Mouse (Mus musculus) hindbrain, embryonic 16.5 days (tissue): ENCODE results near the gene Xylb. TPM values are rescaled to one million over a fixed set of nuclear protein-coding genes. Genes with fewer than 3 reads are reported as not detected.

ENCODE experiments used
- ATAC-seq: fragments of 200-750 bp; cut with Nextera tagmentation; 2 replicates; pipeline ENCODE4 v1.8.0; 2017; ENCODE audit warnings: moderate TSS enrichment, moderate library complexity
- H3K27ac ChIP-seq: fragments of 300-500 bp; sonication (generic); 2 replicates; pipeline ENCODE4 v1.5.1; 2014; ENCODE audit warnings: low read depth, mild to moderate bottlenecking, control low read depth, low read length, moderate library complexity
- H3K27me3 ChIP-seq: fragments of 300-500 bp; sonication (generic); replicated peaks from 2 replicates; pipeline ENCODE4 v1.6.1; 2014; ENCODE audit warnings: low read length; ENCODE audit not compliant: control insufficient read depth, insufficient read depth
- H3K36me3 ChIP-seq: fragments of 300-500 bp; sonication (generic); 2 replicates; pipeline ENCODE4 v1.6.1; 2014; ENCODE audit warnings: mild to moderate bottlenecking, low read length, moderate library complexity, mixed read lengths; ENCODE audit not compliant: control insufficient read depth, insufficient read depth
- H3K4me1 ChIP-seq: fragments of 300-500 bp; sonication (generic); 2 replicates; pipeline ENCODE4 v1.6.1; 2014; ENCODE audit warnings: low read depth, low read length; ENCODE audit not compliant: control insufficient read depth, insufficient read depth
- H3K4me2 ChIP-seq: fragments of 300-500 bp; sonication (generic); 2 replicates; pipeline ENCODE4 v1.6.1; 2014; ENCODE audit warnings: mild to moderate bottlenecking, low read length, control low read depth, moderate library complexity
- H3K4me3 ChIP-seq: fragments of 300-500 bp; sonication (generic); 2 replicates; pipeline ENCODE4 v1.5.1; 2014; ENCODE audit warnings: mild to moderate bottlenecking, low read length, control low read depth, moderate library complexity
- H3K9ac ChIP-seq: fragments of 300-500 bp; sonication (generic); 2 replicates; pipeline ENCODE4 v1.6.1; 2014; ENCODE audit warnings: low read depth, mild to moderate bottlenecking, control low read depth, low read length, moderate library complexity
- H3K9me3 ChIP-seq: fragments of 300-500 bp; sonication (generic); 2 replicates; pipeline ENCODE4 v1.6.1; 2014; ENCODE audit warnings: mild to moderate bottlenecking, low read length, moderate library complexity; ENCODE audit not compliant: control insufficient read depth
- WGBS: fragments of 180-500 bp; shearing (Covaris S2); extraction: QIAGEN DNeasy Blood & Tissue Kit; methylation state at CpG from one replicate; pipeline ENCODE4 v1.1.7; 2014; 5-methylcytosine and 5-hydroxymethylcytosine counted together
- polyA plus RNA-seq: library from polyadenylated mRNA; unstranded; fragments of >200 nt; fragmentation: Nextera tagmentation; extraction: Ambion mirVana; gene quantifications from 2 replicates; pipeline ENCODE4 v1.2.1, GENCODE M21; 2015

Xylb gene
- polyA plus RNA-seq, 1 experiment from 2014 or later, result 3.0 TPM

GRCm38 (mm10) chr9:119402253-119403235 lies 45.4 kb downstream of the Xylb start:
- Histone ChIP-seq H3K4me1 (peaks cover 29% of the 10 kb centered on the region), H3K27me3 (no peaks in the 10 kb centered on the region), H3K9ac (peak overlapping the region; percentile 99), H3K9me3 (no peaks in the 10 kb centered on the region), H3K4me2 (peak overlapping the region; percentile 93), H3K4me3 (peak overlapping the region; percentile 94), H3K36me3 (no peaks in the 10 kb centered on the region), H3K27ac (peak overlapping the region; percentile 98)
- peak; percentile 70 for ATAC-seq
- under 1% methylated on average over 92 of the region's 127 CpGs for WGBS

GRCm38 (mm10) chr9:119403236-119403641 lies 46.1 kb downstream of the Xylb start:
- no peaks in the 10 kb centered on the region for H3K9me3 ChIP-seq
- H3K9ac ChIP-seq, result peak overlapping the region; percentile 99
- H3K27ac ChIP-seq, result peak overlapping the region; percentile 98
- under 1% methylated on average over 26 of the region's 26 CpGs for WGBS
- no peaks in the 10 kb centered on the region for H3K27me3 ChIP-seq
- H3K4me3 ChIP-seq, result peak overlapping the region; percentile 94
- ATAC-seq, result peak; percentile 24; the same call in 1 of the 2 replicates
- H3K4me2 ChIP-seq, result peak overlapping the region; percentile 93
- peaks cover 29% of the 10 kb centered on the region for H3K4me1 ChIP-seq
- H3K36me3 ChIP-seq, result no peaks in the 10 kb centered on the region

GRCm38 (mm10) chr9:119404090-119404489 lies 46.9 kb downstream of the Xylb start:
- peak overlapping the region; percentile 94 for H3K4me3 ChIP-seq
- H3K27me3 ChIP-seq, result no peaks in the 10 kb centered on the region
- H3K36me3 ChIP-seq, result no peaks in the 10 kb centered on the region
- WGBS, result 62% methylated on average over 5 of the region's 5 CpGs
- peak overlapping the region; percentile 99; the same call in 1 of the 2 replicates for H3K9ac ChIP-seq
- ATAC-seq, result no peak
- no peaks in the 10 kb centered on the region for H3K9me3 ChIP-seq
- no peak overlapping the region for H3K27ac ChIP-seq
- peaks cover 29% of the 10 kb centered on the region for H3K4me1 ChIP-seq
- H3K4me2 ChIP-seq, result peak overlapping the region; percentile 93

GRCm38 (mm10) chr9:119407884-119408283 lies 50.7 kb downstream of the Xylb start:
- H3K9ac ChIP-seq, result no peak overlapping the region
- no peak overlapping the region for H3K4me2 ChIP-seq
- H3K4me1 ChIP-seq, result peaks cover 23% of the 10 kb centered on the region
- no peaks in the 10 kb centered on the region for H3K36me3 ChIP-seq
- H3K9me3 ChIP-seq, result 0 out of 2 replicates have a peak, but pooled peaks cover 2% of the 10 kb centered on the region
- WGBS, result 80% methylated on average over 15 of the region's 15 CpGs
- ATAC-seq, result no peak
- no peaks in the 10 kb centered on the region for H3K27me3 ChIP-seq
- H3K4me3 ChIP-seq, result no peak overlapping the region
- no peak overlapping the region for H3K27ac ChIP-seq

GRCm38 (mm10) chr9:119408898-119409664 lies 51.9 kb downstream of the Xylb start:
- Histone ChIP-seq H3K4me2 (no peak overlapping the region), H3K9ac (no peak overlapping the region), H3K36me3 (no peaks in the 10 kb centered on the region), H3K4me1 (peaks cover 16% of the 10 kb centered on the region), H3K9me3 (0 out of 2 replicates have a peak, but pooled peaks cover 2% of the 10 kb centered on the region), H3K4me3 (no peak overlapping the region), H3K27ac (no peak overlapping the region), H3K27me3 (no peaks in the 10 kb centered on the region)
- WGBS, result 79% methylated on average over 11 of the region's 11 CpGs
- no peak for ATAC-seq

- H3K27ac ChIP-seq, result no peak overlapping the region
- H3K36me3 ChIP-seq, result no peaks in the 10 kb centered on the region
- H3K27me3 ChIP-seq, result no peaks in the 10 kb centered on the region
- no peak for ATAC-seq
- H3K4me3 ChIP-seq, result no peak overlapping the region
- H3K9ac ChIP-seq, result no peak overlapping the region
- H3K9me3 ChIP-seq, result 0 out of 2 replicates have a peak, but pooled peaks cover 2% of the 10 kb centered on the region
- WGBS, result 85% methylated on average over 5 of the region's 5 CpGs
- no peak overlapping the region for H3K4me2 ChIP-seq
- H3K4me1 ChIP-seq, result peaks cover 9% of the 10 kb centered on the region
These were observed 52.7 kb downstream of the Xylb start for GRCm38 (mm10) chr9:119409864-119410263.

- Histone ChIP-seq H3K4me1 (peaks cover 14% of the 10 kb centered on the region), H3K27ac (no peak overlapping the region), H3K9me3 (no peaks in the 10 kb centered on the region), H3K4me3 (no peak overlapping the region), H3K9ac (no peak overlapping the region), H3K4me2 (no peak overlapping the region), H3K27me3 (no peaks in the 10 kb centered on the region), H3K36me3 (no peaks in the 10 kb centered on the region)
- ATAC-seq, result no peak
- WGBS, result 83% methylated on average over 18 of the region's 18 CpGs
These were observed 60.8 kb downstream of the Xylb start for GRCm38 (mm10) chr9:119418025-119418424.

- Histone ChIP-seq H3K4me3 (no peak overlapping the region), H3K4me2 (no peak overlapping the region), H3K9me3 (no peaks in the 10 kb centered on the region), H3K4me1 (peaks cover 14% of the 10 kb centered on the region), H3K27ac (no peak overlapping the region), H3K9ac (no peak overlapping the region), H3K27me3 (no peaks in the 10 kb centered on the region), H3K36me3 (no peaks in the 10 kb centered on the region)
- peak; percentile 23; the same call in 1 of the 2 replicates for ATAC-seq
- 75% methylated on average over 12 of the region's 12 CpGs for WGBS
These were observed 62.8 kb downstream of the Xylb start for GRCm38 (mm10) chr9:119419852-119420438.
